Mouse (Mus musculus): ENCODE measurements around the gene Clip3. TPM values are rescaled to one million over a fixed set of nuclear protein-coding genes. Genes with fewer than 3 reads are reported as not detected.
A peak's percentile ranks its signal among the peaks of the same experiment; 100 is the strongest.

Clip3 gene
- polyA plus RNA-seq, 1 experiment from 2014 or later, result 51.1 TPM

DNA sequence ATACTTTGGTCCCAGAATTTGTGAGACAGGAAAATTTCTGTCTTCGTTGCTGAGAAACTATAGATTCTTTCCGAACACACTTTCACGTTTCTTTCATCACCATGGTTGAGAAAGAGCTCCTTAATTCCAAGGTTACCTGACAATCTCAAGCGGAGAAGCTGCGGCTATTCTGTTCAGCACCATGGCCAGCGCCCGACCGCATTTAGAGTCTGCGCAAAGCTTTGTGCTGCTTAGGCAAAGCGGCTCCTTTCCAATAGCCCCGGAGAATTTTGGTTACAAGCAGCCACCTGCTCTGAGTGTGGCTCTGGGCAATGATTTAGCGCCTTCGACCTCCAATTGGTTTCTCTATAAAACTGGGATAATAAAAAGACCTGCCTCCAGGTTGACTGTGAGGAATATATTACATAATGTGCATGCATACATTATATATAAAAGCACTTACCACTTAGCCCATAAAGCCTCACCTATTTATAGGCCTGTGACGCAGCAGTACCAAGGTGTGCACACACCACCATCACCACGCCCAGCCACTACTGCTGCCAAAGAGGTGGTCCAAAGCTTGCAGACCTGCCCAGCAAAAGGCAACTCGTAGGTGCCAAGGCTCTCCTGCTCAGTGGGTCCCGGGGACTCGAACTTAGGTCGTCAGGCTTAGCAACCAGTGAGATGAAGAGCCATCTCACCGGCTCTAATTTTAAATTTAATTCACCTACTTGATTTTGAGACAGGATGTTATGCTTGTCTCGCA lies 55.3 kb downstream of the Clip3 start:
- H3K4me3 ChIP-seq (ENCODE audit: low read length), result no peak overlapping the region
- no peaks in the 10 kb centered on the region for H3K36me3 ChIP-seq (ENCODE audit: control insufficient read depth, insufficient read depth, low read length)
- no peak for ATAC-seq (ENCODE audit: low FRiP score, low TSS enrichment)
- no peak overlapping the region for H3K4me2 ChIP-seq (replicated peaks; ENCODE audit: low read depth, low read length)
- 28% methylated on average over 21 of the region's 21 CpGs for WGBS
- no peak overlapping the region for H3K9ac ChIP-seq (ENCODE audit: low read depth, low read length)
- no peak overlapping the region for H3K27ac ChIP-seq (ENCODE audit: low read depth, low read length)
- no peaks in the 10 kb centered on the region for H3K4me1 ChIP-seq (ENCODE audit: control insufficient read depth, insufficient read depth, low read length)
- H3K27me3 ChIP-seq (ENCODE audit: control insufficient read depth, insufficient read depth, low read length), result peaks cover 5% of the 10 kb centered on the region; the same call in 1 of the 2 replicates
- no peaks in the 10 kb centered on the region for H3K9me3 ChIP-seq (ENCODE audit: control insufficient read depth, low read length)

DNA sequence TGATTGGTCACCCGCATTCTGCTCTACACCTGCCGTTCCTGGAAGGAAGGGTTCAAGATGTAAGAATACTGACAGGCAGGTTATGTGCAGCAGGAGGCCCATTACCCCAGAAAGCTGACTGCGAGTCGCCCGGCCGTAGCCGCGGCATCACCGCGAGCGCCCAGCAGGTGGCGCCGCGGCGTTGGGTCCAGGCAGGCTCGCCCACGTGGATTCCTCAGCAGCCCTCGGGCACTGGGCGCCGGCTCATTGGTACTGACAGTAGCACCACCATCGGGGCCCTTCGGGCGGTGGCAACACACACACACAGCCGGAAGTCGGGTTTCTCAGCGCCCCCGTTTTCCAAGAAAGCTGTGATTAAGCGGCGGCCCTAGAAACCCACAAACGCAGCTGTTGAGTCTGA lies 56.3 kb downstream of the Clip3 start:
- 2% methylated on average over 29 of the region's 30 CpGs for WGBS
- Histone ChIP-seq H3K4me1 (ENCODE audit: control insufficient read depth, insufficient read depth, low read length) (no peaks in the 10 kb centered on the region), H3K36me3 (ENCODE audit: control insufficient read depth, insufficient read depth, low read length) (no peaks in the 10 kb centered on the region), H3K9me3 (ENCODE audit: control insufficient read depth, low read length) (no peaks in the 10 kb centered on the region), H3K4me3 (ENCODE audit: low read length) (no peak overlapping the region), H3K27ac (ENCODE audit: low read depth, low read length) (no peak overlapping the region), H3K9ac (ENCODE audit: low read depth, low read length) (no peak overlapping the region), H3K4me2 (replicated peaks; ENCODE audit: low read depth, low read length) (no peak overlapping the region), H3K27me3 (ENCODE audit: control insufficient read depth, insufficient read depth, low read length) (peaks cover 5% of the 10 kb centered on the region; the same call in 1 of the 2 replicates)
- ATAC-seq (ENCODE audit: low FRiP score, low TSS enrichment), result peak; percentile 48; the same call in 1 of the 2 replicates

DNA sequence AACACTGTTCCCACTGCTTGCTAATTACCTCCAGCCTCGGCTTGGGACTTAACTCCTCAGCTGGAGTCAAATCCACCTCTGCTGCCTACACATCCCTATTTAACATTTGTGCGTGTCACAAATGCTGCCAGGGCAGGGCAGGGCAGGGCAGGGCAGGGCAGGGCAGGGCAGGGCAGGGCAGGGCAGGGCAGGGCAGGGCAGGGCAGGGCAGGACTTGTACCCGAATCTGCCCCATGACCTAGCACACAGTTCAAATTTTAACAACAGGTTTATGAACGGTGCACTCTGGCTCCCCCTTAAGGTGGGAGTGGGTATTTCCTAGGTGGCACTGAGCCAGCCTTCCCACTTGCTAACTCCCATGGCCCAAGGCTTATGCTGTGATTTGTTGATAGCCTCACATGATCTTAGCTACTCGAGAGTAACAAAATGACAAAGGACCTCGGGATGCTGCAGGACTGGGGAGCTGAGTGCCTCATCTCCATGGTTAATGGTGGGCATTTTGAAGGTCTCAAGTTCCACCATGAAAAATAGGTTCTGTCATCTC lies 61.8 kb downstream of the Clip3 start:
- Histone ChIP-seq H3K9me3 (ENCODE audit: control insufficient read depth, low read length) (no peaks in the 10 kb centered on the region), H3K4me1 (ENCODE audit: control insufficient read depth, insufficient read depth, low read length) (0 out of 2 replicates have a peak, but pooled peaks cover 4% of the 10 kb centered on the region), H3K27me3 (ENCODE audit: control insufficient read depth, insufficient read depth, low read length) (no peaks in the 10 kb centered on the region), H3K4me3 (ENCODE audit: low read length) (no peak overlapping the region), H3K36me3 (ENCODE audit: control insufficient read depth, insufficient read depth, low read length) (no peaks in the 10 kb centered on the region), H3K27ac (ENCODE audit: low read depth, low read length) (no peak overlapping the region), H3K4me2 (replicated peaks; ENCODE audit: low read depth, low read length) (no peak overlapping the region), H3K9ac (ENCODE audit: low read depth, low read length) (no peak overlapping the region)
- WGBS, result 10% methylated on average over 6 of the region's 6 CpGs
- ATAC-seq (ENCODE audit: low FRiP score, low TSS enrichment), result no peak

DNA sequence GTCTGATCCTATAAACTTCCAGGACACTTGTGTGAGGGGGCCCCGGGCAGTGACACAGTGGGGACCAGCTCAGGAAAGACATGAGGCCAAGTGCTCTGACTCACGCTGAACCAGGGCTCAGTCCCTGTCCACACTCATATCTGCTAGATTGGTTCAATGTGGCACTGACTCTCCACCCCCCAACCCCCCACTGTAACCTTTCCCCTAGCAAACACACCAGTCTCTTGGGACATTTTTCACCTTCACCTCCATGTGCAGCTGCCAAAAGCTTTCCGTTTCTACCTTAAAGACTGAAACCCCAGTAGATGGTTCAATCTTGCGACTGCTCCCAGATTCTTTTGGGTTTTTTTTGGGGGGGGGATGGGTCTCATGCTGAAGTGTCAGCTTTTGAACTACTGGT lies 62.5 kb downstream of the Clip3 start:
- H3K9ac ChIP-seq (ENCODE audit: low read depth, low read length), result no peak overlapping the region
- H3K27ac ChIP-seq (ENCODE audit: low read depth, low read length), result no peak overlapping the region
- H3K4me3 ChIP-seq (ENCODE audit: low read length), result no peak overlapping the region
- no peaks in the 10 kb centered on the region for H3K27me3 ChIP-seq (ENCODE audit: control insufficient read depth, insufficient read depth, low read length)
- no peaks in the 10 kb centered on the region for H3K36me3 ChIP-seq (ENCODE audit: control insufficient read depth, insufficient read depth, low read length)
- H3K9me3 ChIP-seq (ENCODE audit: control insufficient read depth, low read length), result no peaks in the 10 kb centered on the region
- no peak for ATAC-seq (ENCODE audit: low FRiP score, low TSS enrichment)
- WGBS, result 65% methylated on average over 4 of the region's 4 CpGs
- H3K4me1 ChIP-seq (ENCODE audit: control insufficient read depth, insufficient read depth, low read length), result 0 out of 2 replicates have a peak, but pooled peaks cover 6% of the 10 kb centered on the region
- no peak overlapping the region for H3K4me2 ChIP-seq (replicated peaks; ENCODE audit: low read depth, low read length)

Other genes starting within 250 kb of the Clip3 start
- 2.6 and 4.1 TPM in 2 replicates for gene Zfp14, start 240.3 kb upstream of the Clip3 start, polyA plus RNA-seq (2014; fragmentation: Nextera tagmentation; extraction: Ambion mirVana)
- 3.5 and 5.7 TPM in 2 replicates for gene Zfp82, start 218.8 kb upstream of the Clip3 start, polyA plus RNA-seq (2014; fragmentation: Nextera tagmentation; extraction: Ambion mirVana)
- gene Gm26920, start 201.3 kb upstream of the Clip3 start, polyA plus RNA-seq (2014; fragmentation: Nextera tagmentation; extraction: Ambion mirVana), result 0.58 and 1.9 TPM in 2 replicates
- 13.8 and 14.4 TPM in 2 replicates for gene Zfp566, start 201.2 kb upstream of the Clip3 start, polyA plus RNA-seq (2014; fragmentation: Nextera tagmentation; extraction: Ambion mirVana)
- 98.2 and 125 TPM in 2 replicates for gene Zfp260, start 197.0 kb upstream of the Clip3 start, polyA plus RNA-seq (2014; fragmentation: Nextera tagmentation; extraction: Ambion mirVana)
- 5.2 and 6.1 TPM in 2 replicates for gene Zfp382, start 169.8 kb upstream of the Clip3 start, polyA plus RNA-seq (2014; fragmentation: Nextera tagmentation; extraction: Ambion mirVana)
- 20.2 and 23.0 TPM in 2 replicates for gene Zfp146, start 122.0 kb upstream of the Clip3 start, polyA plus RNA-seq (2014; fragmentation: Nextera tagmentation; extraction: Ambion mirVana)
- 4.5 TPM in 2 replicates for gene Cox7a1, start 107.6 kb upstream of the Clip3 start, polyA plus RNA-seq (2014; fragmentation: Nextera tagmentation; extraction: Ambion mirVana)
- 83.1 and 120 TPM in 2 replicates for gene Capns1, start 92.9 kb upstream of the Clip3 start, polyA plus RNA-seq (2014; fragmentation: Nextera tagmentation; extraction: Ambion mirVana)
- gene Polr2i, start 59.8 kb upstream of the Clip3 start, polyA plus RNA-seq (2014; fragmentation: Nextera tagmentation; extraction: Ambion mirVana), result 173 and 268 TPM in 2 replicates
- 174 and 199 TPM in 2 replicates for gene Tbcb, start 59.5 kb upstream of the Clip3 start, polyA plus RNA-seq (2014; fragmentation: Nextera tagmentation; extraction: Ambion mirVana)
- gene Ovol3, start 56.0 kb upstream of the Clip3 start, polyA plus RNA-seq (2014; fragmentation: Nextera tagmentation; extraction: Ambion mirVana), result not detected in 2 replicates
- 0.22 and 0.43 TPM in 2 replicates for gene Thap8, start 11.6 kb upstream of the Clip3 start, polyA plus RNA-seq (2014; fragmentation: Nextera tagmentation; extraction: Ambion mirVana)
- 7.8 and 11.1 TPM in 2 replicates for gene Wdr62, start 11.3 kb upstream of the Clip3 start, polyA plus RNA-seq (2014; fragmentation: Nextera tagmentation; extraction: Ambion mirVana)
- gene Alkbh6, start 17.0 kb downstream of the Clip3 start, polyA plus RNA-seq (2014; fragmentation: Nextera tagmentation; extraction: Ambion mirVana), result 85.5 and 112 TPM in 2 replicates
- 43.5 and 72.9 TPM in 2 replicates for gene Syne4, start 23.1 kb downstream of the Clip3 start, polyA plus RNA-seq (2014; fragmentation: Nextera tagmentation; extraction: Ambion mirVana)
- not detected in 2 replicates for gene E130208F15Rik, start 30.0 kb downstream of the Clip3 start, polyA plus RNA-seq (2014; fragmentation: Nextera tagmentation; extraction: Ambion mirVana)
- gene Sdhaf1, start 32.2 kb downstream of the Clip3 start, polyA plus RNA-seq (2014; fragmentation: Nextera tagmentation; extraction: Ambion mirVana), result 20.6 and 21.5 TPM in 2 replicates
- 5.8 and 7.2 TPM in 2 replicates for gene Lrfn3, start 71.0 kb downstream of the Clip3 start, polyA plus RNA-seq (2014; fragmentation: Nextera tagmentation; extraction: Ambion mirVana)
- 23.8 and 26.7 TPM in 2 replicates for gene Tyrobp, start 122.0 kb downstream of the Clip3 start, polyA plus RNA-seq (2014; fragmentation: Nextera tagmentation; extraction: Ambion mirVana)
- 0.57 and 1.0 TPM in 2 replicates for gene Hcst, start 128.1 kb downstream of the Clip3 start, polyA plus RNA-seq (2014; fragmentation: Nextera tagmentation; extraction: Ambion mirVana)
- 1.1 and 1.9 TPM in 2 replicates for gene Nfkbid, start 130.0 kb downstream of the Clip3 start, polyA plus RNA-seq (2014; fragmentation: Nextera tagmentation; extraction: Ambion mirVana)
- 16.7 and 19.0 TPM in 2 replicates for gene Aplp1, start 153.8 kb downstream of the Clip3 start, polyA plus RNA-seq (2014; fragmentation: Nextera tagmentation; extraction: Ambion mirVana)
- 0.20 and 0.54 TPM in 2 replicates for gene Kirrel2, start 166.0 kb downstream of the Clip3 start, polyA plus RNA-seq (2014; fragmentation: Nextera tagmentation; extraction: Ambion mirVana)
- gene Nphs1, start 166.6 kb downstream of the Clip3 start, polyA plus RNA-seq (2014; fragmentation: Nextera tagmentation; extraction: Ambion mirVana), result 2.7 and 3.0 TPM in 2 replicates
- 0.94 and 2.3 TPM in 2 replicates for gene Prodh2, start 201.9 kb downstream of the Clip3 start, polyA plus RNA-seq (2014; fragmentation: Nextera tagmentation; extraction: Ambion mirVana)
- 13.4 and 17.3 TPM in 2 replicates for gene Arhgap33, start 243.3 kb downstream of the Clip3 start, polyA plus RNA-seq (2014; fragmentation: Nextera tagmentation; extraction: Ambion mirVana)